ENCODE assay signal across 19 mouse cellular contexts in genomic region chr10:77064239-77064638, GRCm38 (mm10). TPM values are rescaled to one million over a fixed set of nuclear protein-coding genes. Genes with fewer than 3 reads are reported as not detected.
DNase-seq lines count a peak whose midpoint lies in the region; ATAC-seq and TF ChIP-seq lines count a peak whose summit lies in the region.
"Had no signal": no experiment of that assay in that cellular context is flagged by ENCODE, and none has a peak within 500 bp of the region (broad histone marks: within the 10 kb centered on the region; RNA-seq: fewer than 3 reads in every experiment).

No protein-coding gene starts in this region.

- no peak for TF ChIP-seq CTCF in MEL (IDR thresholded peaks at IDR 0.05 in 2 of 3, conservative IDR thresholded peaks at IDR 0.05 in 1 of 3; ENCODE audit: control insufficient read depth in 1 of 3, insufficient read depth in 1 of 3, low read depth in 2 of 3, low read length in 3 of 3, poor library complexity in 1 of 3, severe bottlenecking in 1 of 3)

- TF ChIP-seq RAD21 in MEL (IDR thresholded peaks at IDR 0.05; ENCODE audit: low read depth, low read length) = no peak

- 0 out of 2 replicates have a peak overlapping the region, but pooled peaks have one; percentile 3 for H3K27ac ChIP-seq in MEL (ENCODE audit: control insufficient read depth, low read depth, low read length)
- H3K27ac ChIP-seq in forebrain, embryonic 13.5 days = no peak overlapping the region
- H3K27ac ChIP-seq: embryonic facial prominence, embryonic 10.5 days; embryonic facial prominence, embryonic 12.5 days had no signal

- DNase-seq in MEL (ENCODE audit: low read depth, low spot score) (peak; percentile 76), MEL-GATA-1-ER (ENCODE audit: extremely low read depth, low read depth) (peak; percentile 38)
- no peak for DNase-seq in kidney, postnatal 25 days
- DNase-seq in lung, postnatal 36 days = no peak
- DNase-seq: adrenal gland, adult 2 months; adrenal gland, postnatal 10 days; adrenal gland, postnatal 25 days; cerebellum, adult 11 months; cerebellum, adult 18-20 months; cerebellum, adult 8-10 months; cerebellum, adult 9-11 months; cerebellum, postnatal 14 days; cerebellum, postnatal 36 days had no signal

- TF ChIP-seq EP300 in MEL (IDR thresholded peaks at IDR 0.05; ENCODE audit: low read depth in 1 of 2, low read length in 2 of 2) = peak; percentile 30 to 61; a peak in 3 of 4 replicates

- peaks cover 0 to 16% of the 10 kb centered on the region in 2 experiments; a peak in 2 of 4 replicates for H3K36me3 ChIP-seq in MEL (ENCODE audit: control insufficient read depth in 1 of 2, insufficient read depth in 2 of 2, low read length in 2 of 2)
- peaks cover 23% of the 10 kb centered on the region; the same call in 1 of the 2 replicates for H3K36me3 ChIP-seq in forebrain, embryonic 13.5 days (ENCODE audit: poor library complexity, severe bottlenecking)

- no peaks in the 10 kb centered on the region for H3K9me3 ChIP-seq in MEL (replicated peaks; ENCODE audit: insufficient read depth, low read length)
- no peaks in the 10 kb centered on the region for H3K9me3 ChIP-seq in forebrain, embryonic 13.5 days (replicated peaks)
- H3K9me3 ChIP-seq: embryonic facial prominence, embryonic 10.5 days; embryonic facial prominence, embryonic 12.5 days had no signal

- ATAC-seq in granulocyte monocyte progenitor cell, adult 5-6 weeks (replicated peaks; ENCODE audit: poor library complexity, severe bottlenecking) = 0 out of 2 replicates have a peak, but pooled peaks have one; percentile 42
- no peak for ATAC-seq in forebrain, embryonic 13.5 days
- ATAC-seq: forebrain, embryonic 14.5 days; forebrain, embryonic 16.5 days had no signal

- H3K79me2 ChIP-seq in MEL (ENCODE audit: control insufficient read depth, insufficient read depth, low read length, poor library complexity) = no peaks in the 10 kb centered on the region

- no peak for TF ChIP-seq POLR2A in MEL (IDR thresholded peaks at IDR 0.05; ENCODE audit: control insufficient read depth in 1 of 2, insufficient read depth in 1 of 2, low read depth in 1 of 2, low read length in 2 of 2, poor library complexity in 1 of 2)

- no peaks in the 10 kb centered on the region for H3K27me3 ChIP-seq in MEL (ENCODE audit: control insufficient read depth in 1 of 2, insufficient read depth in 2 of 2, low read length in 2 of 2)
- H3K27me3 ChIP-seq in forebrain, embryonic 13.5 days = no peaks in the 10 kb centered on the region
- H3K27me3 ChIP-seq: embryonic facial prominence, embryonic 12.5 days had no signal

- H3K4me1 ChIP-seq in MEL (ENCODE audit: control insufficient read depth in 1 of 2, insufficient read depth in 2 of 2, low read length in 2 of 2) = peaks cover 6 to 26% of the 10 kb centered on the region in 2 experiments
- no peaks in the 10 kb centered on the region for H3K4me1 ChIP-seq in forebrain, embryonic 13.5 days
- H3K4me1 ChIP-seq: embryonic facial prominence, embryonic 12.5 days had no signal

- H3K4me3 ChIP-seq in MEL (ENCODE audit: control insufficient read depth in 1 of 2, insufficient read depth in 1 of 2, low read depth in 2 of 2, low read length in 2 of 2) = no peak overlapping the region
- no peak overlapping the region for H3K4me3 ChIP-seq in forebrain, embryonic 13.5 days
- H3K4me3 ChIP-seq: embryonic facial prominence, embryonic 10.5 days; embryonic facial prominence, embryonic 12.5 days had no signal

- H3K9ac ChIP-seq in MEL (ENCODE audit: control insufficient read depth, low read depth, low read length, poor library complexity, severe bottlenecking) = no peak overlapping the region
- H3K9ac ChIP-seq in forebrain, embryonic 13.5 days = no peak overlapping the region
- H3K9ac ChIP-seq: embryonic facial prominence, embryonic 12.5 days had no signal

- H3K4me2 ChIP-seq in forebrain, embryonic 13.5 days = no peak overlapping the region
- H3K4me2 ChIP-seq: embryonic facial prominence, embryonic 12.5 days had no signal

- WGBS in forebrain, embryonic 13.5 days = 94% methylated on average over 3 of the region's 3 CpGs

TF ChIP-seq in MEL, 35 proteins besides CTCF, POLR2A, EP300 and RAD21:
- no peak for TF ChIP-seq MAX (IDR thresholded peaks at IDR 0.05; ENCODE audit: low read length)
- no peak for TF ChIP-seq MAFK (IDR thresholded peaks at IDR 0.05; ENCODE audit: borderline replicate concordance, low read depth, low read length)
- TF ChIP-seq BHLHE40 (IDR thresholded peaks at IDR 0.05; ENCODE audit: borderline replicate concordance, low read depth, low read length) = no peak
- TF ChIP-seq MYC (IDR thresholded peaks at IDR 0.05; ENCODE audit: low read depth, low read length) = no peak
- TF ChIP-seq GATA1 (IDR thresholded peaks at IDR 0.05; ENCODE audit: low read depth, low read length) = peak; percentile 43; the same call in 1 of the 2 replicates
- no peak for TF ChIP-seq UBTF (IDR thresholded peaks at IDR 0.05; ENCODE audit: borderline replicate concordance, insufficient read depth, low read depth, low read length)
- TF ChIP-seq ETS1 (IDR thresholded peaks at IDR 0.05; ENCODE audit: low read depth, low read length) = 0 out of 2 replicates have a peak, but pooled peaks have one; percentile 9
- no peak for TF ChIP-seq ELF1 (IDR thresholded peaks at IDR 0.05; ENCODE audit: low read depth, low read length)
- TF ChIP-seq TBP (IDR thresholded peaks at IDR 0.05; ENCODE audit: low read depth, low read length) = no peak
- 0 out of 2 replicates have a peak, but pooled peaks have one; percentile 27 for TF ChIP-seq SIN3A (IDR thresholded peaks at IDR 0.05; ENCODE audit: low read length)
- TF ChIP-seq ZC3H11A (IDR thresholded peaks at IDR 0.05; ENCODE audit: low read depth, low read length) = no peak
- TF ChIP-seq USF2 (IDR thresholded peaks at IDR 0.05; ENCODE audit: borderline replicate concordance in 1 of 2, insufficient read depth in 1 of 2, low read depth in 1 of 2, low read length in 2 of 2) = no peak
TF ChIP-seq in MEL: peak in this region for 3.

RNA-seq across cellular contexts. Expression of gene Slc19a1, which starts 32.2 kb away (rescaled TPM):
- 57.7 and 65.3 TPM in 2 replicates for total RNA-seq in MEL (2012; rRNA removed)
- polyA plus RNA-seq in MEL (2012; ENCODE audit: insufficient read depth in 1 of 2, insufficient read length in 2 of 2, low read depth in 1 of 2, low replicate concordance in 2 of 2, missing spikeins in 1 of 2) = 10 to 100 TPM in 1 of 2 experiments, not detected in 1; 86.4 TPM
- total RNA-seq in granulocyte monocyte progenitor cell, adult 5-6 weeks (2014; fragmentation: Nextera tagmentation) = 43.5 and 50.8 TPM in 2 replicates
- total RNA-seq in granulocyte monocyte progenitor cell, adult 5-6 weeks (2017) = 26.0 and 27.2 TPM in 2 replicates
- 28.0 and 33.7 TPM in 2 replicates for polyA plus RNA-seq in forebrain, embryonic 13.5 days (2015; fragmentation: Nextera tagmentation; extraction: Ambion mirVana)

Comparison
In these comparisons a context has a peak if more than half of its experiments do, and no peak if none do; other contexts are left out.
1. DNase-seq: peak in MEL (single experiment) and MEL-GATA-1-ER (single experiment); none in kidney, postnatal 25 days (0 of 2) and lung, postnatal 36 days (single experiment).